Mouse (Mus musculus) urinary bladder, postnatal 36 days (tissue): ENCODE measurements around the gene Palmd.

ENCODE experiments used
- DNase-seq, 2 experiments: peaks; one replicate each; pipeline ENCODE4 v3.0.0; 2022; ENCODE audit warnings: low spot score in 2 of 2, mixed read lengths in 1 of 2

Gene Palmd

GRCm38 (mm10) chr3:116960414-116960813 lies 8.4 kb downstream of the Palmd start:
- no peak for DNase-seq

- peak in 1 of 2 experiments; percentile 43 for DNase-seq
These were observed 13.7 kb downstream of the Palmd start for GRCm38 (mm10) chr3:116955061-116955460.

- DNase-seq = no peak
These were observed 15.4 kb downstream of the Palmd start for GRCm38 (mm10) chr3:116953366-116953765.

- no peak for DNase-seq
These were observed 16.4 kb downstream of the Palmd start for GRCm38 (mm10) chr3:116952242-116952899.

- DNase-seq = no peak
These were observed 17.3 kb downstream of the Palmd start for GRCm38 (mm10) chr3:116951489-116951888.

GRCm38 (mm10) chr3:116950665-116951115 lies 18.1 kb downstream of the Palmd start:
- DNase-seq = peak; percentile 10 to 40

- no peak for DNase-seq
These were observed 22.3 kb downstream of the Palmd start for GRCm38 (mm10) chr3:116946476-116946875.

GRCm38 (mm10) chr3:116943422-116943821 lies 25.4 kb downstream of the Palmd start:
- no peak for DNase-seq

GRCm38 (mm10) chr3:116942751-116943150 lies 26.0 kb downstream of the Palmd start:
- no peak for DNase-seq

GRCm38 (mm10) chr3:116941559-116942117 lies 27.1 kb downstream of the Palmd start:
- no peak for DNase-seq

GRCm38 (mm10) chr3:116940804-116941558 lies 27.8 kb downstream of the Palmd start:
- no peak for DNase-seq

- DNase-seq = no peak
These were observed 31.7 kb downstream of the Palmd start for GRCm38 (mm10) chr3:116936934-116937691.

GRCm38 (mm10) chr3:116933158-116933557 lies 35.6 kb downstream of the Palmd start:
- no peak for DNase-seq

GRCm38 (mm10) chr3:116928994-116929393 lies 39.8 kb downstream of the Palmd start:
- DNase-seq = no peak

- DNase-seq = no peak
These were observed 45.7 kb downstream of the Palmd start for GRCm38 (mm10) chr3:116923042-116923441.

- DNase-seq = no peak
These were observed 47.3 kb downstream of the Palmd start for GRCm38 (mm10) chr3:116921535-116921934.

GRCm38 (mm10) chr3:116917016-116917415 lies 51.8 kb downstream of the Palmd start:
- no peak for DNase-seq

GRCm38 (mm10) chr3:116914931-116915330 lies 53.9 kb downstream of the Palmd start:
- no peak for DNase-seq

- no peak for DNase-seq
These were observed 54.4 kb downstream of the Palmd start for GRCm38 (mm10) chr3:116914374-116914773.

- no peak for DNase-seq
These were observed 62.2 kb downstream of the Palmd start for GRCm38 (mm10) chr3:116906596-116906995.

- peak; percentile 8 to 10 for DNase-seq
These were observed 62.9 kb downstream of the Palmd start for GRCm38 (mm10) chr3:116905898-116906297.

GRCm38 (mm10) chr3:116904158-116904557 lies 64.6 kb downstream of the Palmd start:
- DNase-seq = peak; percentile 32 to 62
